Mouse (Mus musculus) neural tube, embryonic 14.5 days (tissue): ENCODE data around the gene Tec. TPM values are rescaled to one million over a fixed set of nuclear protein-coding genes. Genes with fewer than 3 reads are reported as not detected.

Experiments
- ATAC-seq: fragments of 200-750 bp; cut with Nextera tagmentation; 2 replicates; pipeline ENCODE4 v1.8.0; 2017; ENCODE audit warnings: low read depth, mild to moderate bottlenecking, moderate TSS enrichment, moderate library complexity
- H3K27ac ChIP-seq: fragments of 300-500 bp; sonication (generic); 2 replicates; pipeline ENCODE4 v1.5.1; 2014; ENCODE audit warnings: low read depth, mild to moderate bottlenecking, control low read depth, low read length, moderate library complexity, mixed read lengths
- H3K27me3 ChIP-seq: fragments of 300-500 bp; sonication (generic); 2 replicates; pipeline ENCODE4 v1.6.1; 2014; ENCODE audit warnings: low read length; ENCODE audit not compliant: control insufficient read depth, insufficient read depth
- H3K36me3 ChIP-seq: fragments of 300-500 bp; sonication (generic); 2 replicates; pipeline ENCODE4 v1.6.1; 2014; ENCODE audit warnings: low read length, mixed read lengths; ENCODE audit not compliant: control insufficient read depth, insufficient read depth
- H3K4me1 ChIP-seq: fragments of 300-500 bp; sonication (generic); 2 replicates; pipeline ENCODE4 v1.6.1; 2014; ENCODE audit warnings: low read length; ENCODE audit not compliant: control insufficient read depth, insufficient read depth
- H3K4me2 ChIP-seq: fragments of 300-500 bp; sonication (generic); 2 replicates; pipeline ENCODE4 v1.6.1; 2014; ENCODE audit warnings: mild to moderate bottlenecking, low read depth, low read length, control low read depth
- H3K4me3 ChIP-seq: fragments of 300-500 bp; sonication (generic); 2 replicates; pipeline ENCODE4 v1.5.1; 2014; ENCODE audit warnings: low read depth, low read length, control low read depth, mixed read lengths
- H3K9ac ChIP-seq: fragments of 300-500 bp; sonication (generic); replicated peaks from 2 replicates; pipeline ENCODE4 v1.6.1; 2014; ENCODE audit warnings: low read depth, mild to moderate bottlenecking, control low read depth, low read length, mixed read lengths
- H3K9me3 ChIP-seq: fragments of 300-500 bp; sonication (generic); 2 replicates; pipeline ENCODE4 v1.6.1; 2016; ENCODE audit warnings: low read length; ENCODE audit not compliant: control insufficient read depth
- WGBS: fragments of 180-500 bp; shearing (Covaris S2); extraction: QIAGEN DNeasy Blood & Tissue Kit; methylation state at CpG from one replicate; pipeline ENCODE4 v1.1.7; 2014; 5-methylcytosine and 5-hydroxymethylcytosine counted together
- polyA plus RNA-seq: library from polyadenylated mRNA; unstranded; fragments of >200 nt; fragmentation: Nextera tagmentation; extraction: Ambion mirVana; gene quantifications from 2 replicates; pipeline ENCODE4 v1.2.1, GENCODE M21; 2014

Gene Tec
- polyA plus RNA-seq, 1 experiment from 2014 or later: 5.8 TPM

- 94% methylated on average over 3 of the region's 3 CpGs for WGBS
- Histone ChIP-seq H3K27me3 (no peaks in the 10 kb centered on the region), H3K27ac (no peak overlapping the region), H3K9me3 (no peaks in the 10 kb centered on the region), H3K4me2 (no peak overlapping the region), H3K4me1 (no peaks in the 10 kb centered on the region), H3K36me3 (no peaks in the 10 kb centered on the region), H3K4me3 (no peak overlapping the region), H3K9ac (no peak overlapping the region)
- ATAC-seq: no peak
These were observed 32.6 kb downstream of the Tec start for GRCm38 (mm10) chr5:72835656-72836055.

DNA sequence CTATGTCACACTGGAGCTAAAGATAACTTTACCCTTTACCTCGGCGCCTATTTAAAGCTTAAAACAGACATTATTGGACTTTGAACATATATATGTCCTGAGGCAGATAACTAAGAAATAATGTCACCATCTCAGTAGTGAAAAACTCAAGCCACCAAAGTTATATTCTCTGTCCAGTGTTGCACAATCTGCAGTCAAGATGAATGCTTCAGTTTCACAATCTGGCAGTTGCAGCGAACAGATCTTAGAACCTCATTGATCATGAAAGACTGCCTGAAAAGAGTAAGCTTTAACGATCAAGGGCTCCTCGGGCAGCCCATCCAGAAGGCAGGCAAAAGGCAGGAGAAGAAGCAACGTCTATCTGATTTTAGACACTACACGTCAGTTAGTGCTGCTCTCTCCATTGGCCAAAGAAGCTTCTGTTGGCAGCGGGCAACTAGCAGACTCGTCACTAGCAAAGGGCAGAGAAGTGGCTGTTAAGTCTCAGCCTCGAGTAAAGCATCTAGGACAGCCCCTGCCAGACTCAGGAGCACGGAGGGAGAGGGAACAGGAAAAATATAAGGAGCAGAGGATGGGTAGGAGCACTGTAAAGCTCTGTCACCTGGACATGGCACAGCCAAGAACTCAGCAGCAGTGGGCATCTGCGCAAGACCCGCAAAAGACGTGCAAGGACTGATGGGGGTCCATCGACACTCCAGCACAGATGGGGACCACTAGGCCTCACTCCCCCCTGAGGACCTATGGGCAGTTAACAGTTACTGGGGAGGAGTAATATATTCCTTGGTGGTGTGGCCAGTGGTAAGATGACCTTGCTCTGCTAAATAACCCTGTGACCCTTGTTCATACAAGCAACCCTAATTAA is 35.1 kb downstream of the Tec start:
- Histone ChIP-seq H3K4me3 (no peak overlapping the region), H3K9me3 (no peaks in the 10 kb centered on the region), H3K4me2 (no peak overlapping the region), H3K9ac (no peak overlapping the region), H3K4me1 (no peaks in the 10 kb centered on the region), H3K36me3 (no peaks in the 10 kb centered on the region), H3K27ac (no peak overlapping the region), H3K27me3 (no peaks in the 10 kb centered on the region)
- 82% methylated on average over 15 of the region's 15 CpGs for whole genome bisulfite sequencing
- no peak for ATAC-seq

- Histone ChIP-seq H3K4me2 (no peak overlapping the region), H3K9me3 (no peaks in the 10 kb centered on the region), H3K4me3 (no peak overlapping the region), H3K27me3 (no peaks in the 10 kb centered on the region), H3K27ac (no peak overlapping the region), H3K36me3 (no peaks in the 10 kb centered on the region), H3K9ac (no peak overlapping the region), H3K4me1 (no peaks in the 10 kb centered on the region)
- ATAC-seq: no peak
- 92% methylated on average over 7 of the region's 7 CpGs for WGBS
These were observed 36.1 kb downstream of the Tec start for GRCm38 (mm10) chr5:72832191-72832590.

- ATAC-seq: no peak
These were observed 37.2 kb downstream of the Tec start for GRCm38 (mm10) chr5:72830988-72831610.

DNA sequence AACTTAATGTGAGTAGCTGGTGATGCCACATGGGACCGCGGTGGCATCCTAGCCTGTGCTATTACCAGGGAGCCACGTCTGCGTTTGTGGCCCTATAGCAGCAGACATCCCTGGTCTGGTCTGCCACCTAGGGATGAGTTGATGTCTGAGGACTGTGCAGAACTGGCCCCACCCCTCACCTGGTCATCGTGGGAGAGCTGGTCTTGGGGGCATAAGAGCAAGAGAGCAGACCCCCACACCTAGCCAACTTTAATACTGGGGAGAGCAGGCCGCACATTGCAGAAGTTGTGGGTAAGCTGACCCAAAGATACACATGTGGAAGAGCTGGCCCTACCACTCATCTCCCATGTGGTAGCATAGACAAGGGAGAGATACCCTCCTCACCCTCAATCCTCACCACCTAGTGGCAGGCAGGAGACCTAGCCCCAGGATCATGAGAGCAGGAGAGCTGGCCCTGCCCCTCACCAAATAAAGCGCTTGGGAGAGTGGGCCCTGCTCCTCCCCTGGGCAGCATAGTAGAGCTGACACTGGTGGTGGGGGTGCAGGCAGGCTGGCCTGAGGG is 38.7 kb downstream of the Tec start:
- no peak for ATAC-seq
- 84% methylated on average over 7 of the region's 7 CpGs for WGBS

More at GRCm38 (mm10) chr5:72830988-72831610, 37.2 kb downstream of the Tec start:
- 94% methylated on average over 5 of the region's 5 CpGs for WGBS
- Histone ChIP-seq H3K4me2 (no peak overlapping the region), H3K9me3 (no peaks in the 10 kb centered on the region), H3K27me3 (no peaks in the 10 kb centered on the region), H3K9ac (no peak overlapping the region), H3K36me3 (no peaks in the 10 kb centered on the region), H3K4me3 (no peak overlapping the region), H3K4me1 (no peaks in the 10 kb centered on the region), H3K27ac (no peak overlapping the region)

GRCm38 (mm10) chr5:72828401-72828800 is 39.9 kb downstream of the Tec start:
- Histone ChIP-seq H3K4me2 (no peak overlapping the region), H3K4me1 (no peaks in the 10 kb centered on the region), H3K4me3 (no peak overlapping the region), H3K9me3 (no peaks in the 10 kb centered on the region), H3K27ac (no peak overlapping the region), H3K36me3 (no peaks in the 10 kb centered on the region), H3K9ac (no peak overlapping the region), H3K27me3 (no peaks in the 10 kb centered on the region)
- 13% methylated on average over 1 of the region's 1 CpGs for WGBS
- ATAC-seq: no peak

More for the DNA sequence above, 38.7 kb downstream of the Tec start:
- Histone ChIP-seq H3K4me1 (no peaks in the 10 kb centered on the region), H3K4me2 (no peak overlapping the region), H3K9ac (no peak overlapping the region), H3K27ac (no peak overlapping the region), H3K27me3 (no peaks in the 10 kb centered on the region), H3K36me3 (no peaks in the 10 kb centered on the region), H3K4me3 (no peak overlapping the region), H3K9me3 (no peaks in the 10 kb centered on the region)

GRCm38 (mm10) chr5:72827435-72827834 is 40.8 kb downstream of the Tec start:
- Histone ChIP-seq H3K4me2 (no peak overlapping the region), H3K9me3 (no peaks in the 10 kb centered on the region), H3K4me3 (no peak overlapping the region), H3K36me3 (no peaks in the 10 kb centered on the region), H3K27ac (no peak overlapping the region), H3K9ac (no peak overlapping the region), H3K27me3 (no peaks in the 10 kb centered on the region), H3K4me1 (no peaks in the 10 kb centered on the region)
- ATAC-seq: no peak
- 70% methylated on average over 5 of the region's 5 CpGs for WGBS

DNA sequence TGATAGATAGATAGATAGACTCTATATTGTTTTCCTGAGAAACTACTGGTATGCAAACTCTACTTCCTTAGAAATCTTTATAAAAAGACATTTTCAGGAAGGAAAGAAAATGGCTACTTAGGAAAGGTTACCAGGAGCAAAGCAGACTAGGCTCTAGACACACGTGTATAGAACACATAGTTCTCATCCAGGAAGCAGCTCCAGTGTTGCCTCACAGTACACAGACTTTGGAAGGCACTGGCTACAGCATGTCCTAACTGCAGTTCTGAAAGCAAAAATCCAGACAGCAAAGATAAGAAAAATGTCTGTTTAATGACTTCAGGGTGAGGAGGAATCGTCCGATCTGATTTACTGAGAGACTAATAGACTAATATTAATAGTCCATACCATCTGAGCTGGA is 41.8 kb downstream of the Tec start:
- Histone ChIP-seq H3K4me3 (no peak overlapping the region), H3K27ac (no peak overlapping the region), H3K27me3 (no peaks in the 10 kb centered on the region), H3K4me1 (no peaks in the 10 kb centered on the region), H3K4me2 (no peak overlapping the region), H3K36me3 (no peaks in the 10 kb centered on the region), H3K9ac (no peak overlapping the region), H3K9me3 (no peaks in the 10 kb centered on the region)
- 88% methylated on average over 3 of the region's 3 CpGs for WGBS
- no peak for ATAC-seq

DNA sequence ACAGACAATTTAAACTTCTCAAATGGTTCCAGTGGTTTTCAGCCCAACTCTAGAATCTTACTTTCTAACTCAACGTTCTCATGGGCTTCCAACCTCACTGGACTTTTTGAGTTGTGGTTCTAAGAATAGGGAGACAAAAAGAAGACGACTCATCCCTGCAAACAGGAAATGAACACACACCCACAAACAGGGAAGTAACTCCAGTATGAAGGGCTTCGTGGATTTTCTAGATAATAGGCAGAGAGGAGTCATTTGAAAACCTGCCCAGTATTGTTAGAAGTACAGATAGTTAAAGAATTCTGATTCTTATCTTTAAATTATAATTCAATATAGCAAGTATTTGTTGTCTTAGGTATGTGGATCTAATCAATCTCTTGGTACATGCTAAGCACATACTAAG is 47.6 kb downstream of the Tec start:
- no peaks in the 10 kb centered on the region for H3K9me3 ChIP-seq
- H3K27me3 ChIP-seq: no peaks in the 10 kb centered on the region
- no peaks in the 10 kb centered on the region for H3K36me3 ChIP-seq
- no peak overlapping the region for H3K4me3 ChIP-seq
- no peak overlapping the region for H3K27ac ChIP-seq
- no peak for ATAC-seq
- no peak overlapping the region for H3K9ac ChIP-seq
- H3K4me2 ChIP-seq: no peak overlapping the region
- no peaks in the 10 kb centered on the region for H3K4me1 ChIP-seq
- WGBS: 62% methylated on average over 3 of the region's 3 CpGs
